In the genomic region with DNA sequence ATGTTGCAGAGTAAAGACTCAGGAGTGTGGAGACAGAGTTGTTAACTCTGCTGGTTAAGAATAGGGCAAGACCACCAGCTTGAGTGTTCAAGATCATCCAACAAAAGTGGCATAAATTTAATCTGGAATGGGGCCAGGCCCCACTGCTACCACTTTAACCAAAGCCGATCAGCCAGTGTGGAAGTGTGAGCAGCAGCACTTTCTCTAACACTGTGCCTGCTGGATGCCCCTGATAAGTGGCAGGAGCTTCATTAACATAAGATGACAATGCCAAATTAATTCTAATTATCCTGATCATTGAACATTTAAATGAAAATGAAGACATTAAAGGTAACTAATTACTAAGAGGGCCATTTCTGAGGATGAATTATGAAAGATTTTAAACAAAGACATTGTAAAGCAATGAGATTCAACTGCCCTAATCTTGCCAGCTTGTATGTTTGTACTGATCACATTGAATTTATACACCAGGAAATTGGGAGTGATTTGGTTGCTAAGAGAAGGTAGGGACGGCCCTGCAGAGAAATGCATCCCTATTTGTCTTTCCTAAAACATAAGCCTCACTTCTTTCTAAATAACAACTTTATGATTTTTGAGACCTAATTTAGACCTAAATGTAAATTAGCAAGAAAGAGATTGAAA, we compare ENCODE assay signal across 21 mouse cellular contexts.
A peak's percentile ranks its signal among the peaks of the same experiment; 100 is the strongest.
DNase-seq lines count a peak whose midpoint lies in the region; ATAC-seq lines count a peak whose summit lies in the region.
"Had no signal": no experiment of that assay in that cellular context is flagged by ENCODE, and none has a peak within 500 bp of the region (broad histone marks: within the 10 kb centered on the region; RNA-seq: fewer than 3 reads in every experiment).

No protein-coding gene starts in this region.

- H3K4me3 ChIP-seq in hindbrain, embryonic 11.5 days (ENCODE audit: low read depth, low read length), result no peak overlapping the region
- no peak overlapping the region for H3K4me3 ChIP-seq in hindbrain, embryonic 10.5 days
- H3K4me3 ChIP-seq in midbrain, embryonic 14.5 days (replicated peaks; ENCODE audit: low read depth, low read length), result no peak overlapping the region
- H3K4me3 ChIP-seq: heart, embryonic 10.5 days; limb, embryonic 15.5 days; liver, embryonic 15.5 days; stomach, embryonic 15.5 days had no signal

- no peaks in the 10 kb centered on the region for H3K27me3 ChIP-seq in hindbrain, embryonic 11.5 days (ENCODE audit: control insufficient read depth, insufficient read depth, low read length)
- no peaks in the 10 kb centered on the region for H3K27me3 ChIP-seq in hindbrain, embryonic 10.5 days (ENCODE audit: insufficient read depth, poor library complexity, severe bottlenecking)
- H3K27me3 ChIP-seq in midbrain, embryonic 14.5 days (ENCODE audit: control insufficient read depth, insufficient read depth, low read length), result no peaks in the 10 kb centered on the region
- H3K27me3 ChIP-seq: limb, embryonic 15.5 days; liver, embryonic 15.5 days; stomach, embryonic 15.5 days had no signal

- ATAC-seq in hindbrain, embryonic 11.5 days (ENCODE audit: low FRiP score), result peak; percentile 56; the same call in 1 of the 2 replicates
- peak; percentile 75 for ATAC-seq in midbrain, embryonic 14.5 days (ENCODE audit: low FRiP score, low TSS enrichment)

- no peaks in the 10 kb centered on the region for H3K4me1 ChIP-seq in hindbrain, embryonic 11.5 days (replicated peaks; ENCODE audit: control insufficient read depth, insufficient read depth, low read length)
- H3K4me1 ChIP-seq in hindbrain, embryonic 10.5 days (replicated peaks), result no peaks in the 10 kb centered on the region
- H3K4me1 ChIP-seq in midbrain, embryonic 14.5 days (ENCODE audit: control insufficient read depth, insufficient read depth, low read length), result no peaks in the 10 kb centered on the region
- H3K4me1 ChIP-seq: heart, embryonic 10.5 days; limb, embryonic 15.5 days; liver, embryonic 15.5 days; stomach, embryonic 15.5 days had no signal

- 87% methylated on average over 2 of the region's 2 CpGs for WGBS in hindbrain, embryonic 11.5 days
- 88% methylated on average over 2 of the region's 2 CpGs for WGBS in hindbrain, embryonic 10.5 days
- WGBS in midbrain, embryonic 14.5 days, result 63% methylated on average over 2 of the region's 2 CpGs

- no peak overlapping the region for H3K9ac ChIP-seq in hindbrain, embryonic 11.5 days (ENCODE audit: low read depth, low read length)
- no peak overlapping the region for H3K9ac ChIP-seq in midbrain, embryonic 14.5 days (replicated peaks; ENCODE audit: low read length)
- H3K9ac ChIP-seq: limb, embryonic 15.5 days; liver, embryonic 15.5 days; stomach, embryonic 15.5 days had no signal

- H3K27ac ChIP-seq in hindbrain, embryonic 11.5 days (ENCODE audit: low read depth, low read length), result no peak overlapping the region
- H3K27ac ChIP-seq in hindbrain, embryonic 10.5 days, result no peak overlapping the region
- H3K27ac ChIP-seq in midbrain, embryonic 14.5 days (replicated peaks; ENCODE audit: low read depth, low read length), result no peak overlapping the region
- H3K27ac ChIP-seq: heart, embryonic 10.5 days; kidney, postnatal 0 days; limb, embryonic 15.5 days; liver, embryonic 15.5 days; macrophage; stomach, embryonic 15.5 days had no signal

- no peak for DNase-seq in hindbrain, embryonic 11.5 days (ENCODE audit: low spot score)
- DNase-seq in hindbrain, embryonic 10.5 days (ENCODE audit: low spot score), result no peak
- DNase-seq in retina, postnatal 1 day, result peak; percentile 51
- DNase-seq in retina, embryonic 14.5 days (ENCODE audit: low spot score), result no peak
- DNase-seq in midbrain, embryonic 14.5 days, result peak; percentile 43
- DNase-seq in right cerebral cortex, adult 2 months (ENCODE audit: low spot score in 2 of 2), result no peak
- no peak for DNase-seq in kidney, postnatal 10 days
- DNase-seq in right cerebral cortex, postnatal 25 days, result no peak
- DNase-seq: adrenal gland, postnatal 14 days; cerebellum, adult 11 months; embryo, embryonic 11 days; gastrocnemius, postnatal 25 days; kidney, adult 18-20 months; thymus, adult 2 months had no signal

- H3K9me3 ChIP-seq in hindbrain, embryonic 11.5 days (ENCODE audit: control insufficient read depth, low read length), result no peaks in the 10 kb centered on the region
- no peaks in the 10 kb centered on the region for H3K9me3 ChIP-seq in hindbrain, embryonic 10.5 days
- no peaks in the 10 kb centered on the region for H3K9me3 ChIP-seq in midbrain, embryonic 14.5 days (ENCODE audit: control insufficient read depth, low read length)
- H3K9me3 ChIP-seq: G1E; heart, embryonic 10.5 days; limb, embryonic 15.5 days; liver, embryonic 15.5 days; stomach, embryonic 15.5 days had no signal

- no peak overlapping the region for H3K4me2 ChIP-seq in hindbrain, embryonic 11.5 days (replicated peaks; ENCODE audit: low read depth, low read length)
- no peak overlapping the region for H3K4me2 ChIP-seq in midbrain, embryonic 14.5 days (ENCODE audit: low read length)
- H3K4me2 ChIP-seq: limb, embryonic 15.5 days; liver, embryonic 15.5 days; stomach, embryonic 15.5 days had no signal

- H3K36me3 ChIP-seq in hindbrain, embryonic 11.5 days (ENCODE audit: control insufficient read depth, insufficient read depth, low read length), result no peaks in the 10 kb centered on the region
- no peaks in the 10 kb centered on the region for H3K36me3 ChIP-seq in hindbrain, embryonic 10.5 days
- no peaks in the 10 kb centered on the region for H3K36me3 ChIP-seq in midbrain, embryonic 14.5 days (ENCODE audit: control insufficient read depth, insufficient read depth, low read length)
- H3K36me3 ChIP-seq: G1E; heart, embryonic 10.5 days; limb, embryonic 15.5 days; liver, embryonic 15.5 days; stomach, embryonic 15.5 days had no signal

Comparison
In these comparisons a context has a peak if more than half of its experiments do, and no peak if none do; other contexts are left out.
1. DNase-seq: peak in retina, postnatal 1 day (single experiment) and midbrain, embryonic 14.5 days (single experiment); none in hindbrain, embryonic 11.5 days (single experiment), hindbrain, embryonic 10.5 days (single experiment), retina, embryonic 14.5 days (single experiment), right cerebral cortex, adult 2 months (0 of 2), kidney, postnatal 10 days (single experiment) and right cerebral cortex, postnatal 25 days (single experiment).